Mouse (Mus musculus) brain, embryonic 14.5 days (tissue): ENCODE data around the gene H2afy. TPM values are rescaled to one million over a fixed set of nuclear protein-coding genes. Genes with fewer than 3 reads are reported as not detected.

Experiments used
- DNase-seq: peaks from one replicate; pipeline ENCODE4 v3.0.0-alpha.2; 2011; ENCODE audit warnings: low read depth
- CTCF ChIP-seq: fragments of 200-500 bp; IDR thresholded peaks from 2 replicates; pipeline ENCODE4 v1.5.1; 2012; ENCODE audit warnings: inconsistent platforms, mild to moderate bottlenecking, moderate library complexity, borderline replicate concordance; ENCODE audit not compliant: insufficient read depth, insufficient read length; ENCODE audit errors: extremely low read depth
- POLR2A ChIP-seq: fragments of 200-500 bp; IDR thresholded peaks from 2 replicates; pipeline ENCODE4 v1.6.1; 2012; ENCODE audit warnings: mild to moderate bottlenecking, inconsistent platforms, borderline replicate concordance; ENCODE audit not compliant: poor library complexity, insufficient read depth, insufficient read length, severe bottlenecking; ENCODE audit errors: extremely low read depth
- polyA plus RNA-seq: library from polyadenylated mRNA; depleted of rRNA; stranded (reverse); fragments of >200 nt; gene quantifications from 2 replicates; pipeline ENCODE4 v1.2.3, GENCODE M21; 2012; rRNA removed

H2afy gene
- 317 and 334 TPM in 2 replicates for polyA plus RNA-seq

DNA sequence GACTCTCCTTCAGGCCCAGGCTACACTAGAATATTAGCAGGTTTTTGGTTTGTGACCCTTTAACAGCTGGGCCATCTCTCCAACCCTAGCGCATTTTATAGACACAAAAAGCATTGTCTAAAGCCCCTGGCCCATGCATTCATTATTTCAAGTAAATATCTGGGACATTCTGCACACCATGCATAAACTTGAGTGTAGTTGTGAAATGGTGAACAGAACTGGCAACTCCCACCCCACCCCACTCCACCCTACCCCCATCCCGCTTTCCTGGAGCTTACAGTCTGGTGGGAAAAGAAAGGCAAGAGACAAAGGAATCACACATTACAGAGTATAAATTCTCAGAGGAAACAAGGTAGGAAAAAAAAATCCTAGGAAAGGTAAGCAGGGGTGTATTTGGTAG lies at the start of gene H2afy:
Gene H2afy, minus strand, starts transcription at position 162 of the 400 bp plus-strand sequence.
- no peak for DNase-seq
- no peak for TF ChIP-seq CTCF
- TF ChIP-seq POLR2A, result no peak

DNA sequence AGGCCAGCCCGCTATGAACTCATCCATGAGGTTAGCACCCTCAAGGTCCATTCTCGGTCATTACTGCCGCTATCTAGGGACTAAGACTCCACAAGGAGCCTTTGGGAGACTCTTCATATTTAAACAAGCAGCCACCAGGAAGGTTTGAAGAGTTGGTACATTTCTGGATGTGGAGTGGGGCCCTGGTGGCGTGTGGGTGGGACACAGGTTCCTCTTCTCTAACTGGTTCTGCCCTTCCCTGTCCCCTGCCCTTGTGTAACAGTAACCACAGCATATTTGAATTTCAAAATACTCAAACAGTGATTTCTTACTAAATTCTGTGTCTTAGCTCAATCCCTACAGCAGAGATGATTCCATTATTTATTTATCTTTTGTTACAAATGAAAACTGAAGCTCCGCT lies 47.5 kb upstream of the H2afy start:
- no peak for DNase-seq
- TF ChIP-seq CTCF (no peak), POLR2A (no peak)

DNA sequence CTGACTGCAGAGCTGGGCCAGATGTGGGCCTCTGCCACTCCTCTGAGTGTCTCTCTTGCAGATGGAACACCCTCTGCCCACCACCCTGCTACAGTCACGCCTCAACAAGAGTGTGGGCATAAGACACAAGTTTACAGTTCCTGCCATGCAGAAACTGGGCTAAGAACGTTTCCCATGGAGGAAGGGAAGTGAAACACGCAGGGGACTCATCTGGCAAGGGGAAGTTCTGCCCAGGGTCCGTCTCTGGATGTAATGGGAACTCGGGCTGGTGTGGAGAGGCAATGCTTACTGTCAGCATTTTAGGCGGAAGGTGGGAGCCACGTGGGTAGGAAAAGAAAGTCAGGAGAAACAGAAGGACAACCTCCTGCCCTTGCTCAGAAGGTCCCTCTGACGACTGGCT lies 45.3 kb upstream of the H2afy start:
- no peak for TF ChIP-seq CTCF
- TF ChIP-seq POLR2A, result no peak
- DNase-seq, result no peak

DNA sequence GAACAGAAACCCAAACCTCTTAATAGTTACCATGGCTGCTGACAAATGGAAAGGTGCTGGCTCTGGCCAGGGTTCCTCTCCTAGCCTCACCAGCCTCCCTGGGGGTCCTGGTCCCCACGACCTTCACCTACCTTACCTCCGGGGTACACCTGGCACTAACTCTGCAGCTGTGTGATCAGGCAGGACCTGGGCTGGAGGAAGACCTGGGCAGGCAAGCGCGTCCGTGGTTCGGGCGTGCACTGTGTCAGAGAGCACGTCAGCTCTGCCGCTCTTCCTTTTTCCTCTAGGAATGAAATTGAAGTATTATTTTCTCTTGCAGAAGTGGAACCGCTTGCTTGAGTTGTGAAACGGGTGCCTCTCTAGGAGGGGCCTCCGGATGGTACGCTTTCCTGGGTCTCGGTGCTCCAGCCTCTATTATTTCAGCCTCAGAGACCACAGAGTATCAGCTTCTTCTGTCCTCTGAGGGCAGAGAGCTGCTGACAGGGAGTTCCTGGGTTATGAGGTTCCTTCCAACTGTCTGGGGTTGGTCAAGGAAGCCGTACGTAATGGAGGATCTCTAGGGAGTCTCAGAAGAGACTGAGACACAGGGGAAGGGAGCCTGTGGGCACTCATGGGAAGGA lies 42.4 kb upstream of the H2afy start, which contains the start of gene Tifab:
Gene Tifab, minus strand, starts transcription at position 470 of the 620 bp plus-strand sequence.
- TF ChIP-seq CTCF (no peak), POLR2A (no peak)

DNA sequence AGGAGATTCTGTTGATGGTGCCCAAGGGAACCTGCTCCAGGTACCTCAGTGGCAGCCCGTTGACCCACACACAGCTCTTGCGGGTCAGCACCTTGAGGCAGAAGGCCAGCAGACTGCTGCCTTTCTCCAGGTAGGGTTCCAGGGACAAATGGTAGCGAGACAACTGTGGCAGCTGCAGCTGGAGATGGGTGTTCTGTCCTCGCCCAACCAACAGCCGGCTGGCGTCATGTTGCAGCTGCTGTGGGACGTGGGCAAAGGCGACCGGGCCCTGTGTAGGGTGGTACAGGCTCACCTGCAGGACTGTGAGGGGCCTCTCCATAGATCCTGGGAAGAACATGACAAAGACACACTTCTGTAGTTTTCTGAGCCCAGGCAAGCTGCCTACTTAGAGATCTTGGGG lies 40.1 kb upstream of the H2afy start:
- no peak for DNase-seq
- no peak for TF ChIP-seq CTCF

More for the DNA sequence above, 42.4 kb upstream of the H2afy start, which contains the start of gene Tifab:
- DNase-seq, result no peak

DNA sequence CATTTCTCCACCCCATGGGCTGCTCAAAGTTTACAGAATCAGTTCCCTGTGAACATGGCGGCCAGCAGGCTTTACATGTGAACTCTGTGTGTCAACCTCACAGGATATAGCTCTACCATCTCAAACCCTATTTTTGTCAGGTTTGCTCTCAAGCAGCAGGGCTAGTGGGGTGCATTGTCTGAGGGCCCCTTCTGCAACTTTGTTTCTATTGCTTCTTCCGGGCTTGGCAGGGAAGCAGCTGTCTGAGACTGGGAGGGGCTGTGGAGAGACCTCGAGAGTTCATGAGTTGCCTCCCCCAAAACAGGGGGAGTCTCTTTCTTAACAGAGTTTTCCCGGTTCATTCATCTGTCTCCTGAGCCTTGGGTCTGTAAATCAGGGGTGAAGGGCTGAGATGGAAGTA lies 39.7 kb upstream of the H2afy start:
- no peak for TF ChIP-seq CTCF
- no peak for TF ChIP-seq POLR2A
- no peak for DNase-seq

DNA sequence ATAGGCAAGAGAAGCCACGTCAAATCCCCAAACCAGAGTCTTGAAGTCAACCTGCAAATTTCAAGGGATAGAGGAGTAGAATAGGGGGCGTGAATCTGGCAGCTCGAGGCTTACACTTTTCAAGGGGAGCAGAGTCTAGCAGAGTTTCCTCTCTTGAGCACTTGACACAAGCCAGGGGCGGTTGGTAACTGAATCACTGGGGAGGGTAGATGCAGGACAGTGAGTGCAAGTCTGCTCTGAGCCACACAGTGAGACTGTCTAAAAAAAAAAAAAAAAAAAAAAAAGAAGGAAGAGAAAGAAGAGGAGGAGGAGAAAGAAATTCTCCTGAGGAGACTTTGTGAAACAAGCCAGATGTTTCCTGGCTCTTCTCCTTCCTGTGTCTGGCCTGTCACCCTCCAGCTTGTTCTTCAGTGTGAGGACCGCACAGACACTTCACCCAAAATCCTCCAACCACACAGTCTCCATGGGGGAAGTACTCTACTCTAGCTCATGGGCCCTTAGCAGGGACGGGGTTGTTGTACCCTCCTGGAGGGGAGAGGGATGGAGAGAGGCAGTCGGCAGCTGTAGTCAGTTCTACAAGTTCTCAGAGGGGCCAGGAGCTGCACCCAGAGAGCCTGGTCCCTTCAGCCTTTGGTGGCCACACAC lies 36.9 kb upstream of the H2afy start:
- TF ChIP-seq CTCF, result no peak
- no peak for TF ChIP-seq POLR2A
- no peak for DNase-seq

DNA sequence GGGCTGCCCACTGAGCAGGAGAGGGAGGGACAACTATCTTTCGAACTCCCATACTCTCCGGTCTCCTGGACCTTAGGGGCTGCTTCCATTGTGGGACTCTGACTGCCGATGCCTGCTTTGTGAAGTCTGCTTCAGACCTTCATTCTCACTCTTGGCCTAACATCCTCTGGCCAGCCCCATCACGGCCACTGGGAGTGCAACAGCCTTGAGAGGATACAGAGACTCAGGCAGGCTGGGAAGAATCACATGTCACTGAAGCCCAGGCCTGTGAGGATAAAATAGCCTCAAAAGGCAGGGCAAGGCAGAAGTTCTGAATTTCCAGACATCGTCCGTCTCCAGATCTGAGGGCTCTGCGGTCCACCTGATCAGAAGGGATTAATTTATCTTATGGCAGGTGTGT lies 35.9 kb upstream of the H2afy start:
- TF ChIP-seq CTCF (no peak), POLR2A (no peak)
- DNase-seq, result no peak

DNA sequence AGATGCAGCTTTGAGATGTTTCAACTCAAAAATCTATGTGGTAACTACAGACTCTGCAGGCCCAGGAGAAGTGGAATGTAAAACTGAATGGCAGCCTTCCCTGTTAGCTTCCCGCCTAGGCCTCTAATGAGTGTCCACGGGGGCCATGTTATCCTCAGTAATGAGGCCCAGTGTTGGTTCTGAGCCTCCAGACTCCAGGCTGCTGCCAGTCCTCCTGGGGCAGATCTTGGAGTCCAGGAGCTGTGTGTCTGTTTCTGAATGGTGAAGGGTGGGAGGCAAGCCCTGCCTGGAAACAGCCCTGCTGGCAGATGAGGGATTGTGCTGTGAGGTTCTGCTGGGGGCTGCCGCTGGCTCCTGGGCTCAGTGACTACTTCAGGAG lies 32.2 kb upstream of the H2afy start:
- TF ChIP-seq POLR2A, result no peak
- no peak for TF ChIP-seq CTCF
- peak; percentile 61 for DNase-seq

DNA sequence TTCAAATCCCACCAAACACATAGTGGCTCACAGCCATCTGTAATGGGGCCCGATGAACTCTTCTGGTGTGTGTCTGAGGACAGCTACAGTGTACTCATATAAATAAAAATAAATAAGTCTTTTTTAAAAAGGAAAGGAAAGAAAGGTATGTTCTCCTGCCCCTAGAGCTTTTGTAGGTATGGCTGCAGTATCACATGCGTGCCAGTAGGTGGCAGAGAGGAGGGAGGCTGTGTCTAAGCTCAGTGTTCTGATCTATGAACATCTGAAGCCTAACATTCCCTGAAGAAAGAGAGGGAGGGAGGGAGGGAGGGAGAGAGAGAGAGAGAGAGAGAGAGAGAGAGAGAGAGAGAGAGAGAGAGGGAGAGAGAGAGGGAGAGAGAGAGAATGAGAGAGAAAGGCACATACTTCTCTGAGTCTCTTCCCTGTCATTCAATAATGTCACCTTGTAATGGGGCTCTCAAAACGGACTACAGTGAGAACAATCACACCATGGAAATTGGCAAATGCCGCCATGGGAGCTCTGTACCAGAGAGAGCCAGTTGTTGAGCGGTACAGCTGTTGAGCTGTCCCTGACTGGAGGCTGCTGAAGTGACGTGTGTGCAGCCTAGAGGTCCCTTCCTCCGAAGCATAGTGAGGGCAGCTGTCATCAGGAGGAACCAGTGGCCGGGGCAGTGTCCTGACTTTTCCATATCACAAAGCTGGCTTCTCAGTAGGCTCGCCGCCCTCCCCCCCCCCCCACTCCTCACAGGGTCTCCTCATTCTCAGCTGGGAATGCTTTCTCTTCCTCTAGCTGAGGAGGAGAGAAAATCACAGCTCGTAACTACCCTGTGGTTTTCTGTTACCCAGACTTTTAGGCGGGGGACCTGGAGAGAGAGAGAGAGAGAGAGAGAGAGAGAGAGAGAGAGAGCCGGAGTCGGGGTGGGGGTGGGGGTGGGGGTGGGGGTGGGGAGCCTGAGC lies 31.6 kb upstream of the H2afy start:
- peak; percentile 71; the same call in 1 of the 2 replicates for TF ChIP-seq CTCF
- TF ChIP-seq POLR2A, result no peak
- DNase-seq, result peak; percentile 59

DNA sequence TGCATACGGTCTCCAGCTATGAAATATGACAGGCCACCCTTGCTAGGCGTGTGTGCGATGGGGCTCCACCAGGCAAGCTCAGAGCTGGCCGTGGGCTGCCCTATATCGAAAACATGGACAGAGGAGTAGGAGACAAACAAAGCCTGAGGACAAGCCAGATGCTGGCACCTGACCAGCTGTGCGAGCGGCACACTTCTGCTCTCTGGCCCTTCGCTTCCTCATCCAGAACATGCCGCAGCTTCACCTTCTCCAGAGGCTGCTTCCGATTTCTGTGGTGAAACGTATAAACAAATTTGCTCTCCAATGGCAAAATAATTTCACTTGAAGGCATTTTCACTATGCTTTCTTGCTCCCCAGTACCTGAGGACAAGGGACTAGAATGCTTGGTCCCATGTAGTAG lies 29.4 kb upstream of the H2afy start:
- no peak for TF ChIP-seq POLR2A
- TF ChIP-seq CTCF, result no peak
- DNase-seq, result no peak

DNA sequence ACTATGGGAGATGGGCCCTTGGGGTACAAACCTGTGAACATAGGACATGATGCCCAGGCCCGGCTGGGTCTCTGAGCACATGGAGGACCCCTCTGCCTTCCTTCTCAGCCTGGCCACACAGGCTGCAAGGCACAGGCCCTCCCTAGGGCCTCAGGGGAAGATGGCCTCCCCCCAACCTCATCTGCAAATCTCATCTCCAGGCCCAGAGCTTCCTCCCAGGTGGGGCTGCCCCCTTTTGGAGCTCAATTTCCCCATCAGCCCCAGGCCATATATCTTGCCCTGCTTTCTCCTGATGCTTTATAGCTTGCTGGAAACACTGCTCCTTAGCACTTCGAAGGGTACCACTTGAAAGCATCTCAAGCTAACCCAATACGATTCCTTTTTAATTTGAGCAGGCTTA lies 28.2 kb upstream of the H2afy start:
- DNase-seq, result no peak
- TF ChIP-seq CTCF (no peak), POLR2A (no peak)

DNA sequence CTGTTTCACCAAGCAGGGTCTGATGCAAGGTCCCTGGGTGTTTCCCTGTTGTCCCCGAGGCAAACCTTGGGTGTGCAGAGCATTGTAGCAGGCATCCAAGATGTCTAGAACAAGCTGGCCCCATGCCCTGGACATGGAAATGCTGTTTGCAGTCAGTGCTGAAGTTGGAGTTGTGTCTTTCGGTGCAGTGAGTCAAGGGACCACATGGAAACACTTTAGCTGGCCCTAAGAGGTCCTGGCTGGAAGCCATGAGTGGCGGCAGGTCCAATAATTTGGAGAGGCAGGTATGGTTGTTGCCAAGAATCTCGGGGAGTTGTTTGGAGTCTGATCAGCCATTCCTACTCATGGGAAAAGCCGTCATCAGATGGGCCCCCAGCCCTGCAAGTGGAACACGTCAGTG lies 27.6 kb upstream of the H2afy start:
- DNase-seq, result peak; percentile 30
- TF ChIP-seq POLR2A (no peak), CTCF (no peak)
